Mouse (Mus musculus) CD4-positive, CD25-positive, alpha-beta regulatory T cell, adult 4 months (primary cell): ENCODE measurements around the gene Stx19. TPM values are rescaled to one million over a fixed set of nuclear protein-coding genes. Genes with fewer than 3 reads are reported as not detected.

Source experiments
- ATAC-seq: one replicate; pipeline ENCODE4 v1.8.0; 2017
- polyA plus RNA-seq, 2 experiments: library from polyadenylated mRNA; unstranded; fragments of 100-300 nt; shearing (Covaris generic); gene quantifications; one replicate each; pipeline ENCODE4 v1.2.1; 2017

The Stx19 gene
- polyA plus RNA-seq, 2 experiments from 2014 or later, result 1.7 to 2.1 TPM

GRCm38 (mm10) chr16:62852464-62853252 lies 38.2 kb downstream of the Stx19 start:
- ATAC-seq, result peak; percentile 30

- peak; percentile 20 for ATAC-seq
Observed at GRCm38 (mm10) chr16:62853611-62854126, 39.2 kb downstream of the Stx19 start.

DNA sequence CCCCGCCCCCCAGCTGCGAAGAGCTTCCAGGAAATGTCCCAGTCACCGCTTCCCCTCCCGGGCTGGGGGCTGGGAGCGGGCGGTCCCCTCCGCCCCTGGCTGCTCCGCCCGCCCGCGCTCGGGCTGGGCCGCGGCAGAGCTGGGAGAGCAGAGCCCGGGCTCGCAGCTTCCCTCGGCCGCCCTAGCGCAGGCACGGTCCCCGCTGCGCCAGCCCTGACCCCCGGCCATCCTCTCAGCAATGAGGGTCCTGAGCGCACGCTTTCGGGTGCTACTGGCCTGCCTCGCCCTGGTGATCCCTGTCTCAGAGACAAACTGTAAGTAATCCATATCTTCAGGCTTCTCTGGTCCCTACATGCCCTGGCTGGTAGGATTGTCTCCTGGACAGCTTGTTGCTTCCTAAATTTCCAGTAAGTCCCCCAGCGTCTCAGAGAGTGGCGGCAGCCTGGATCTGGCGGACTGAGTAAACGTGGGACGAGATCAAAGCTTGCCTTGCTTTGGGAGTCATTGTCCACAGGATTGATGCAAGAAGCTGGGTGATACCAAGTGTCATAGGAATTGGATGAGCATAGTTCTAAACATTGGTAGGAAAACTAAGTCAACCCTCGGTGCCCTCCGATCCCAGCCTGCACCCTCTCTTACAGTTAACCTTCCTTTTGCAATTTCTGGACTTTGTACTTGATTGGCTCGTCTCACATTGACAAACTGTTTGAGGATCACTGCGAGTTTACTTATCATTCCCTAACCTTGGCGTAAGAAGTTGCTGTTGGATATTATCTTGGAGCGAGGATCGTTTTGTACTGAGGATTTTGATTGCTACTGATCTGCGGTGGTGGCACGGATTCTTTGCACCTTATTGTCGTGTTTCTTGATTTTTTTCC lies 40.0 kb downstream of the Stx19 start, which contains the start of gene Pros1:
TSS of gene Pros1 (plus strand) at position 117 of the 878 bp plus-strand sequence.
- ATAC-seq, result peak; percentile 70

- no peak for ATAC-seq
Observed at GRCm38 (mm10) chr16:62855385-62855784, 40.9 kb downstream of the Stx19 start.

GRCm38 (mm10) chr16:62856273-62856672 lies 41.8 kb downstream of the Stx19 start:
- no peak for ATAC-seq

DNA sequence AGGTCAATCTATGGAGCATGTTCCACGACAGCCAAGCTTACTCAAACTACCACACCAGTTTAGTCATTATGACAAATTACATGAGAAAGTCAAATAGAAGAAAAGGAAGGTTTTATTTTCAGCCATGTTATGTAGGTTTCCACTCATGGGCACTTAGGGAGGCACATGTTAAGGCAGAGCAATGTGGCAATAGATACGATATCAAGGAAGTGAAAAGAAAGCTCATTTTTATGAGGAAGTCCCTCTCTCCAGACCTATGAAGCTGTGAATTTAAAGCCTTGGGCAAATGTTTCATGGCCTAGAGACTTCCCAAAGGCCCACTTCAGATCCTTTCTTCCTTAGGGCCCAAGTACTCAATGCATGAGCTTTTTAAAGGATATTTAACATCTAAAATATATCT lies 43.0 kb downstream of the Stx19 start:
- no peak for ATAC-seq

DNA sequence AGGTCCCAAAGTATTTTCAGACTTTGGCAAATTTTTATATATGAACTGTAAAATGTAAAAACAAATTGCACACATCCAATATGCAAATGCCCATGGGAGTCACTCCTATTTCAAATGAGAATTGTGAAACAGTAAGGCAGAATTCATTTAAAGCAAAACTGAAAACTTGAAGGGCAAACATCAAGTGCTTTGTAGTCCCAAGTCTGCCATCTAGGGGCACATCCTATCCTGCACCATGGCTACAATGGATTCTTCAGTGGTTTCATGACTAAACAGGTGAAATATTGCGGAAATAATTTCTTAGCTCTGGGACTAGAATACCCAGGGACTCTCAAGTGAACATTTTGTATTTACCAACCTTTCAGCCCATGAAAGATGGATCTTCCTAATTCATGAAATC lies 43.5 kb downstream of the Stx19 start:
- peak; percentile 68 for ATAC-seq

- no peak for ATAC-seq
Observed at GRCm38 (mm10) chr16:62860140-62860539, 45.7 kb downstream of the Stx19 start.

- no peak for ATAC-seq
Observed at GRCm38 (mm10) chr16:62861455-62861854, 47.0 kb downstream of the Stx19 start.

DNA sequence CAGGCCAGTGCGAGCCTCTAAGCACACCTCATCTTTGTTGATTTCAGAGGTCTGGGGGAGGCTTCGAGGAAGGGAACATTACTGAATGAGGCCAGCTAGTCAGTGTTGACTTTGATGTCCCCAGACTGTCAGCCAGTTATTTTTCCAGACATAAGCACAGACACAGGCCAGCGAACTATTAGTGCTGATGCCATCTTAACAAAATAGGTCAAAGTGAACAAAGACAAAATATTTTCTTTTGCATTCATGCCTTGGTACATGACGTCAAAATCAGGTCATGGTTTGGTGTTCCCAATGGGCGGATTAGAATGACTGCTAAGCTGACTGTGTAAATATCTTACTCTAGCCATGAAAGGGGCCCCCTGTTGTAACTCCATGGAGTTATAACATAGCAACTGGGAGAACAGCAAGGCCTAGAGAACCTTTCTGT lies 58.2 kb downstream of the Stx19 start:
- ATAC-seq, result no peak

GRCm38 (mm10) chr16:62873180-62873579 lies 58.7 kb downstream of the Stx19 start:
- no peak for ATAC-seq

Other genes starting within 250 kb of the Stx19 start
- 10 to 100 TPM; 19.2 to 31.6 TPM for gene Nsun3, start 27.9 kb upstream of the Stx19 start, polyA plus RNA-seq
- gene Arl13b, start 32.4 kb downstream of the Stx19 start, polyA plus RNA-seq, result 1 to 10 TPM; 7.4 to 8.6 TPM
- gene Pros1, start 39.6 kb downstream of the Stx19 start, polyA plus RNA-seq, result 10 to 100 TPM; 14.6 to 15.2 TPM